Mouse (Mus musculus) olfactory bulb, adult 2 months (tissue): ENCODE measurements around the gene Ppard. TPM values are rescaled to one million over a fixed set of nuclear protein-coding genes. Genes with fewer than 3 reads are reported as not detected.

Experiments used
- H3K27ac ChIP-seq: fragments of 200-500 bp; 2 replicates; pipeline ENCODE4 v1.5.1; 2012; ENCODE audit warnings: low read depth, low read length; ENCODE audit not compliant: insufficient read depth
- H3K4me1 ChIP-seq: fragments of 200-500 bp; 2 replicates; pipeline ENCODE4 v1.6.1; 2012; ENCODE audit warnings: low read length; ENCODE audit not compliant: control insufficient read depth, insufficient read depth
- H3K4me3 ChIP-seq: fragments of 200-500 bp; 2 replicates; pipeline ENCODE4 v1.5.1; 2012; ENCODE audit warnings: mild to moderate bottlenecking, low read depth, low read length, moderate library complexity; ENCODE audit not compliant: insufficient read depth
- CTCF ChIP-seq: fragments of 200-500 bp; IDR thresholded peaks from 2 replicates; pipeline ENCODE4 v1.5.1; 2012; ENCODE audit warnings: low read depth, mild to moderate bottlenecking, low read length, moderate library complexity; ENCODE audit not compliant: insufficient read depth
- POLR2A ChIP-seq: fragments of 200-500 bp; IDR thresholded peaks from 2 replicates; pipeline ENCODE4 v1.6.1; 2012; ENCODE audit warnings: mild to moderate bottlenecking, low read depth, low read length, moderate library complexity; ENCODE audit not compliant: insufficient read depth
- WGBS: fragments of 180-500 bp; shearing (Covaris S2); methylation state at CpG from one replicate; pipeline ENCODE4 v1.1.7; 2018; 5-methylcytosine and 5-hydroxymethylcytosine counted together
- polyA plus RNA-seq: library from polyadenylated mRNA; stranded (reverse); fragments of >200 nt; gene quantifications from 2 replicates; pipeline ENCODE4 v1.2.4, GENCODE M21; 2012; ENCODE audit warnings: low replicate concordance; ENCODE audit not compliant: missing spikeins, insufficient read depth, insufficient read length

The Ppard gene
- polyA plus RNA-seq, 1 experiment: not detected

GRCm38 (mm10) chr17:28272837-28273236, 40.3 kb downstream of the Ppard start:
- peaks cover 20% of the 10 kb centered on the region for H3K4me1 ChIP-seq
- TF ChIP-seq CTCF (no peak), POLR2A (no peak)
- no peak overlapping the region for H3K27ac ChIP-seq
- WGBS: 84% methylated on average over 6 of the region's 6 CpGs
- no peak overlapping the region for H3K4me3 ChIP-seq

- TF ChIP-seq POLR2A: no peak
- no peak for TF ChIP-seq CTCF
- Histone ChIP-seq H3K4me1 (peaks cover 26% of the 10 kb centered on the region), H3K4me3 (no peak overlapping the region), H3K27ac (no peak overlapping the region)
- WGBS: 83% methylated on average over 3 of the region's 3 CpGs
These were observed 42.2 kb downstream of the Ppard start for GRCm38 (mm10) chr17:28274739-28275138.

GRCm38 (mm10) chr17:28277226-28277625, 44.7 kb downstream of the Ppard start:
- Histone ChIP-seq H3K4me1 (peaks cover 31% of the 10 kb centered on the region), H3K4me3 (no peak overlapping the region), H3K27ac (no peak overlapping the region)
- WGBS: 89% methylated on average over 14 of the region's 14 CpGs
- TF ChIP-seq CTCF (no peak), POLR2A (no peak)

- peaks cover 26% of the 10 kb centered on the region for H3K4me1 ChIP-seq
- no peak overlapping the region for H3K27ac ChIP-seq
- WGBS: 82% methylated on average over 10 of the region's 10 CpGs
- no peak overlapping the region for H3K4me3 ChIP-seq
- no peak for TF ChIP-seq POLR2A
- TF ChIP-seq CTCF: no peak
These were observed 45.2 kb downstream of the Ppard start for GRCm38 (mm10) chr17:28277721-28278120.

GRCm38 (mm10) chr17:28278156-28278555, 45.7 kb downstream of the Ppard start:
- TF ChIP-seq POLR2A (no peak), CTCF (no peak)
- 82% methylated on average over 3 of the region's 3 CpGs for WGBS
- Histone ChIP-seq H3K4me3 (no peak overlapping the region), H3K27ac (no peak overlapping the region), H3K4me1 (peaks cover 24% of the 10 kb centered on the region)

- TF ChIP-seq CTCF: no peak
- WGBS: 60% methylated on average over 4 of the region's 4 CpGs
- Histone ChIP-seq H3K4me3 (no peak overlapping the region), H3K4me1 (peaks cover 24% of the 10 kb centered on the region), H3K27ac (no peak overlapping the region)
These were observed 46.7 kb downstream of the Ppard start for GRCm38 (mm10) chr17:28279236-28279635.

- Histone ChIP-seq H3K4me3 (no peak overlapping the region), H3K27ac (no peak overlapping the region), H3K4me1 (peaks cover 24% of the 10 kb centered on the region)
- 67% methylated on average over 15 of the region's 15 CpGs for WGBS
- TF ChIP-seq POLR2A (no peak), CTCF (no peak)
These were observed 47.4 kb downstream of the Ppard start for GRCm38 (mm10) chr17:28279780-28280422.

GRCm38 (mm10) chr17:28280423-28280800, 47.9 kb downstream of the Ppard start:
- H3K27ac ChIP-seq: no peak overlapping the region
- WGBS: 77% methylated on average over 7 of the region's 7 CpGs
- H3K4me1 ChIP-seq: peaks cover 24% of the 10 kb centered on the region
- no peak overlapping the region for H3K4me3 ChIP-seq
- no peak for TF ChIP-seq CTCF
- no peak for TF ChIP-seq POLR2A

- H3K4me1 ChIP-seq: peaks cover 24% of the 10 kb centered on the region
- TF ChIP-seq CTCF: no peak
- TF ChIP-seq POLR2A: no peak
- WGBS: 69% methylated on average over 5 of the region's 5 CpGs
- H3K4me3 ChIP-seq: no peak overlapping the region
- no peak overlapping the region for H3K27ac ChIP-seq
These were observed 48.4 kb downstream of the Ppard start for GRCm38 (mm10) chr17:28280831-28281377.
